Mouse (Mus musculus): ENCODE results near the gene Mccc2. TPM values are rescaled to one million over a fixed set of nuclear protein-coding genes. Genes with fewer than 3 reads are reported as not detected.
"Not testable (repeated sequence)": the region's sequence is repeated elsewhere in the genome, so short reads cannot be mapped to it uniquely, and the experiment has no call there.

Mccc2 gene
- 38.8 and 50.0 TPM in 2 replicates for polyA plus RNA-seq (2012; rRNA removed)

GRCm38 (mm10) chr13:100014906-100015895 is at the start of gene Mccc2:
TSS of gene Mccc2 (minus strand) at chr13:100015639.
- no peak for DNase-seq (ENCODE audit: low read depth)

GRCm38 (mm10) chr13:100063936-100064335 is 48.5 kb upstream of the Mccc2 start:
- DNase-seq (ENCODE audit: low read depth): no peak

- DNase-seq (ENCODE audit: low read depth): not testable (repeated sequence)
These were observed 42.3 kb upstream of the Mccc2 start for GRCm38 (mm10) chr13:100057738-100058137.

- DNase-seq (ENCODE audit: low read depth): no peak
These were observed 10.6 kb upstream of the Mccc2 start for GRCm38 (mm10) chr13:100026013-100026412.

- no peak for DNase-seq (ENCODE audit: low read depth)
These were observed 1.5 kb upstream of the Mccc2 start for GRCm38 (mm10) chr13:100016891-100017290.

GRCm38 (mm10) chr13:100015937-100016336 is 498 bp upstream of the Mccc2 start:
- no peak for DNase-seq (ENCODE audit: low read depth)

GRCm38 (mm10) chr13:100005911-100006496 is 9.4 kb downstream of the Mccc2 start:
- no peak for DNase-seq (ENCODE audit: low read depth)

- no peak for DNase-seq (ENCODE audit: low read depth)
These were observed 13.6 kb downstream of the Mccc2 start for GRCm38 (mm10) chr13:100001790-100002196.

- DNase-seq (ENCODE audit: low read depth): no peak
These were observed 16.4 kb downstream of the Mccc2 start for GRCm38 (mm10) chr13:99999078-99999477.

GRCm38 (mm10) chr13:99998099-99998498 is 17.3 kb downstream of the Mccc2 start:
- no peak for DNase-seq (ENCODE audit: low read depth)

- DNase-seq (ENCODE audit: low read depth): no peak
These were observed 25.8 kb downstream of the Mccc2 start for GRCm38 (mm10) chr13:99989592-99989991.

GRCm38 (mm10) chr13:99983320-99983719 is 32.1 kb downstream of the Mccc2 start:
- DNase-seq (ENCODE audit: low read depth): no peak

GRCm38 (mm10) chr13:99979406-99979805 is 36.0 kb downstream of the Mccc2 start:
- no peak for DNase-seq (ENCODE audit: low read depth)

GRCm38 (mm10) chr13:99970089-99970488 is 45.4 kb downstream of the Mccc2 start:
- DNase-seq (ENCODE audit: low read depth): no peak

GRCm38 (mm10) chr13:99967013-99967678 is 48.3 kb downstream of the Mccc2 start:
- no peak for DNase-seq (ENCODE audit: low read depth)

- DNase-seq (ENCODE audit: low read depth): no peak
These were observed 51.6 kb downstream of the Mccc2 start for GRCm38 (mm10) chr13:99963814-99964213.

- no peak for DNase-seq (ENCODE audit: low read depth)
These were observed 53.8 kb downstream of the Mccc2 start for GRCm38 (mm10) chr13:99961661-99962060.

GRCm38 (mm10) chr13:99955591-99955944 is 59.9 kb downstream of the Mccc2 start:
- DNase-seq (ENCODE audit: low read depth): no peak

GRCm38 (mm10) chr13:99954902-99955590 is 60.4 kb downstream of the Mccc2 start:
- no peak for DNase-seq (ENCODE audit: low read depth)

GRCm38 (mm10) chr13:99947417-99947816 is 68.0 kb downstream of the Mccc2 start:
- no peak for DNase-seq (ENCODE audit: low read depth)

GRCm38 (mm10) chr13:99943525-99943924 is 71.9 kb downstream of the Mccc2 start:
- DNase-seq (ENCODE audit: low read depth): no peak

- DNase-seq (ENCODE audit: low read depth): no peak
These were observed 74.8 kb downstream of the Mccc2 start for GRCm38 (mm10) chr13:99940601-99941000.
